Mouse (Mus musculus): ENCODE results near the gene Surf2.

DNA sequence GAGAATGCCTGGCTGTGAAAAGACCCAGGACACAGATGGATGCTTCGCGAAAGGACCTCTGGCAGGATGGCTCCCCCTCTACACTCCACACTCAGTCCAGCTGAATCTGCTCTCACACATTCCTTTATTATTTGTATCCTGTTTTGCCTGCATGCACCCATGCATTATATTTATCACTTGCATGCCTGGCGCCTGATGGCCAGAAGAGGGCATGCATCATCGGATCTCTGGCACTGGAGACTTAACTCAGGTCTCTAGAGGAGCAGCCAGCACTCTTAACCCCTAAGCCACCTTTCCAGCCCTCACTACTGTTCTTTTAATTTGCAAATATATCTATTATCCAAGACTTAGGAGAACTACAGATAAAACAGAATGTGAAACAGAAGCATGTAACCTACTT, 44.6 kb downstream of the Surf2 start:
- TF ChIP-seq GATA1 (IDR thresholded peaks at IDR 0.05; ENCODE audit: borderline replicate concordance, low read length) (no peak), FLI1 (IDR thresholded peaks at IDR 0.05; ENCODE audit: low read length) (no peak)
